16 mouse cellular contexts compared by ENCODE assay signal in genomic region chr6:17072338-17072737, GRCm38 (mm10).
"Had no signal": no experiment of that assay in that cellular context is flagged by ENCODE, and none has a peak within 500 bp of the region (broad histone marks: within the 10 kb centered on the region; RNA-seq: fewer than 3 reads in every experiment).

No protein-coding gene starts in this region.

- H3K9me3 ChIP-seq: limb, embryonic 12.5 days; limb, embryonic 15.5 days; midbrain, embryonic 12.5 days; midbrain, embryonic 15.5 days had no signal

- H3K4me2 ChIP-seq: limb, embryonic 12.5 days; limb, embryonic 15.5 days; liver, embryonic 11.5 days; midbrain, embryonic 12.5 days; midbrain, embryonic 15.5 days had no signal

- H3K4me3 ChIP-seq: limb, embryonic 12.5 days; limb, embryonic 15.5 days; midbrain, embryonic 12.5 days; midbrain, embryonic 15.5 days had no signal

- H3K27me3 ChIP-seq: limb, embryonic 12.5 days; limb, embryonic 15.5 days; midbrain, embryonic 15.5 days had no signal

- DNase-seq: kidney, adult 11 months; kidney, adult 9 months; kidney, postnatal 14 days; kidney, postnatal 4 days; left cerebral cortex, postnatal 4 days; liver, postnatal 0 days; lung, postnatal 14 days; thymus, adult 18-20 months; thymus, postnatal 36 days had no signal

- H3K4me1 ChIP-seq: limb, embryonic 12.5 days; limb, embryonic 15.5 days; midbrain, embryonic 15.5 days had no signal

- H3K27ac ChIP-seq: limb, embryonic 12.5 days; limb, embryonic 15.5 days; liver, embryonic 14.5 days; macrophage; midbrain, embryonic 12.5 days; midbrain, embryonic 15.5 days had no signal

- ATAC-seq: liver, postnatal 0 days; midbrain, embryonic 15.5 days had no signal

- H3K9ac ChIP-seq: limb, embryonic 12.5 days; limb, embryonic 15.5 days; liver, embryonic 14.5 days; liver, postnatal 0 days; midbrain, embryonic 12.5 days; midbrain, embryonic 15.5 days had no signal

- H3K36me3 ChIP-seq: limb, embryonic 15.5 days; midbrain, embryonic 12.5 days; midbrain, embryonic 15.5 days had no signal
